Mouse (Mus musculus): ENCODE measurements at regions not wholly inside any gene's neighbourhood (a gene's known extent, or its start where the extent isn't known, plus 50 kb on each side); places are given as distances from the start of the nearest gene placed in this dataset.

- Histone ChIP-seq H3K4me3 (no peak overlapping the region), H3K27ac (no peak overlapping the region)
Observed at GRCm38 (mm10) chr15:38169191-38169590, 743.8 kb downstream of the 4930447A16Rik start.

More at GRCm38 (mm10) chr15:38169191-38169590, 743.8 kb downstream of the 4930447A16Rik start:
- no peak for TF ChIP-seq CTCF (IDR thresholded peaks at IDR 0.05)
- DNase-seq = no peak
- intact Hi-C loops (cut with DNase I) = loop anchor here (10.0 kb wide), 1 partner anchor 84 kb away; no protein-coding TSS in a partner anchor
